Mouse (Mus musculus) CH12.LX (cell line): ENCODE measurements around the gene Srcin1. TPM values are rescaled to one million over a fixed set of nuclear protein-coding genes. Genes with fewer than 3 reads are reported as not detected.

Experiments
- DNase-seq: peaks from one replicate; pipeline ENCODE4 v3.0.0-alpha.2; 2013; ENCODE audit errors: extremely low read depth
- H3K27ac ChIP-seq: 2 replicates; pipeline ENCODE4 v1.5.1; 2012; ENCODE audit warnings: low read depth, mild to moderate bottlenecking, control low read depth, moderate library complexity; ENCODE audit not compliant: insufficient read depth
- H3K27me3 ChIP-seq: replicated peaks from 2 replicates; pipeline ENCODE3; 2012; ENCODE audit warnings: inconsistent platforms
- H3K36me3 ChIP-seq, 2 experiments: replicated peaks in 1 of 2; 2 replicates each; pipeline versions ENCODE3 to v1.6.1; 2012; ENCODE audit warnings: inconsistent platforms in 1 of 2, low read length in 1 of 2, mild to moderate bottlenecking in 1 of 2, mixed read lengths in 1 of 2, moderate library complexity in 1 of 2; ENCODE audit not compliant: control insufficient read depth in 1 of 2, insufficient read depth in 1 of 2
- H3K4me1 ChIP-seq, 2 experiments: 2 replicates each; pipeline ENCODE4 v1.6.1; 2012; ENCODE audit warnings: inconsistent platforms in 1 of 2, moderate library complexity in 1 of 2; ENCODE audit not compliant: insufficient read depth in 2 of 2, control insufficient read depth in 1 of 2
- H3K4me2 ChIP-seq: 2 replicates; pipeline ENCODE4 v1.6.1; 2012; ENCODE audit warnings: low read depth, mild to moderate bottlenecking, control low read depth; ENCODE audit not compliant: poor library complexity, insufficient read depth, severe bottlenecking
- H3K4me3 ChIP-seq, 3 experiments: fragments of 150-350 bp in 1 of 3; sonication (generic) in 1 of 3; replicated peaks in 1 of 3; 2 replicates each; pipeline versions ENCODE3 to v1.5.1; 2011 to 2012; ENCODE audit warnings: low read depth in 2 of 3, low read length in 2 of 3, mild to moderate bottlenecking in 2 of 3, moderate library complexity in 2 of 3, control low read depth in 1 of 3, improper control_type of control experiment in 1 of 3, inconsistent platforms in 1 of 3, mixed read lengths in 1 of 3; ENCODE audit not compliant: poor library complexity in 1 of 3
- H3K79me2 ChIP-seq: replicated peaks from 2 replicates; pipeline ENCODE4 v1.6.1; 2012; ENCODE audit warnings: mild to moderate bottlenecking, moderate library complexity; ENCODE audit not compliant: control insufficient read depth, poor library complexity, insufficient read depth, severe bottlenecking; ENCODE audit errors: extremely low read depth
- H3K9ac ChIP-seq: 2 replicates; pipeline ENCODE4 v1.6.1; 2012; ENCODE audit warnings: low read depth, mild to moderate bottlenecking, control low read depth, moderate library complexity; ENCODE audit not compliant: insufficient read depth
- H3K9me3 ChIP-seq: replicated peaks from 2 replicates; pipeline ENCODE3; 2012; ENCODE audit warnings: low read length, inconsistent platforms, mixed read lengths
- BHLHE40 ChIP-seq: IDR thresholded peaks from 2 replicates; pipeline ENCODE4 v1.6.1; 2011; ENCODE audit warnings: mild to moderate bottlenecking, low read depth, low read length, improper control_type of control experiment
- CTCF ChIP-seq, 2 experiments: IDR thresholded peaks in 1 of 2; conservative IDR thresholded peaks in 1 of 2; 2 replicates each; pipeline ENCODE4 v1.5.1; 2011 to 2012; ENCODE audit warnings: low read depth in 2 of 2, low read length in 2 of 2, improper control_type of control experiment in 1 of 2, inconsistent platforms in 1 of 2, mild to moderate bottlenecking in 1 of 2, moderate library complexity in 1 of 2
- ELF1 ChIP-seq: IDR thresholded peaks from 2 replicates; pipeline ENCODE4 v1.6.1; 2014; ENCODE audit warnings: low read depth, mild to moderate bottlenecking, inconsistent platforms, low read length, improper control_type of control experiment
- EP300 ChIP-seq: IDR thresholded peaks from 2 replicates; pipeline ENCODE4 v1.6.1; 2011; ENCODE audit warnings: low read length, improper control_type of control experiment
- ETS1 ChIP-seq: conservative IDR thresholded peaks from 2 replicates; pipeline ENCODE4 v1.6.1; 2012; ENCODE audit warnings: low read depth, mild to moderate bottlenecking, inconsistent platforms, low read length, improper control_type of control experiment, moderate library complexity
- HCFC1 ChIP-seq: IDR thresholded peaks from 2 replicates; pipeline ENCODE4 v1.6.1; 2012; ENCODE audit warnings: low read depth, mild to moderate bottlenecking, inconsistent platforms, low read length, improper control_type of control experiment
- IRF4 ChIP-seq: IDR thresholded peaks from 2 replicates; pipeline ENCODE4 v1.6.1; 2014; ENCODE audit warnings: low read depth, mild to moderate bottlenecking, inconsistent platforms, low read length, improper control_type of control experiment
- KAT2A ChIP-seq: IDR thresholded peaks from 2 replicates; pipeline ENCODE4 v1.6.1; 2012; ENCODE audit warnings: low read length, improper control_type of control experiment, inconsistent platforms; ENCODE audit not compliant: insufficient replicate concordance
- MAFK ChIP-seq: IDR thresholded peaks from 2 replicates; pipeline ENCODE4 v1.6.1; 2011; ENCODE audit warnings: low read length, improper control_type of control experiment; ENCODE audit not compliant: insufficient replicate concordance
- MAZ ChIP-seq: IDR thresholded peaks from 2 replicates; pipeline ENCODE4 v1.6.1; 2012; ENCODE audit warnings: low read depth, mild to moderate bottlenecking, inconsistent platforms, low read length, improper control_type of control experiment, moderate library complexity
- MYC ChIP-seq: IDR thresholded peaks from 2 replicates; pipeline ENCODE4 v1.6.1; 2011; ENCODE audit warnings: low read depth, mild to moderate bottlenecking, improper control_type of control experiment, low read length
- PAX5 ChIP-seq: IDR thresholded peaks from 2 replicates; pipeline ENCODE4 v1.6.1; 2012; ENCODE audit warnings: low read length, inconsistent platforms, mixed read lengths
- POLR2A ChIP-seq: IDR thresholded peaks from 2 replicates; pipeline ENCODE4 v1.6.1; 2011; ENCODE audit warnings: low read depth, mild to moderate bottlenecking, improper control_type of control experiment, low read length
- RAD21 ChIP-seq: IDR thresholded peaks from 2 replicates; pipeline ENCODE4 v1.6.1; 2011; ENCODE audit warnings: low read depth, mild to moderate bottlenecking, low read length, improper control_type of control experiment, moderate library complexity
- TBP ChIP-seq: conservative IDR thresholded peaks from 2 replicates; pipeline ENCODE4 v1.6.1; 2011; ENCODE audit warnings: low read depth, low read length, improper control_type of control experiment
- TCF12 ChIP-seq: IDR thresholded peaks from 2 replicates; pipeline ENCODE4 v1.6.1; 2014; ENCODE audit warnings: low read depth, mild to moderate bottlenecking, inconsistent platforms, low read length, improper control_type of control experiment
- UBTF ChIP-seq: IDR thresholded peaks from 2 replicates; pipeline ENCODE4 v1.6.1; 2012; ENCODE audit warnings: low read depth, mild to moderate bottlenecking, inconsistent platforms, low read length, improper control_type of control experiment, moderate library complexity
- ZNF384 ChIP-seq: IDR thresholded peaks from 2 replicates; pipeline ENCODE4 v1.6.1; 2012; ENCODE audit warnings: low read depth, low read length, improper control_type of control experiment, inconsistent platforms
- dilution Hi-C: fragments of 300-500 bp; cut with MboI; formaldehyde crosslinking; loops from 2 replicates; pipeline ENCODE4 v1.14.3; 2020; ENCODE audit warnings: low sequenced_read_pairs; ENCODE audit not compliant: extremely low pct_unique_long_range_greater_than_20kb, extremely low pct_ligation_motif_present
- in situ Hi-C: fragments of 300-500 bp; cut with MboI; formaldehyde crosslinking; loops from 3 replicates; pipeline ENCODE4 v1.14.3; 2019; ENCODE audit warnings: low sequenced_read_pairs, low pct_ligation_motif_present, low pct_unique_long_range_greater_than_20kb, mixed read lengths
- polyA plus RNA-seq: library from polyadenylated mRNA; unstranded; fragments of >175 nt; gene quantifications from 2 replicates; pipeline ENCODE4 v1.2.1, GENCODE M21; 2012; ENCODE audit warnings: low read depth; ENCODE audit not compliant: insufficient read length
- total RNA-seq, 2 experiments: library from RNA; depleted of rRNA; stranded (reverse); fragments of 300-350 nt in 1 of 2; fragments of >200 nt in 1 of 2; gene quantifications; 2 replicates each; pipeline ENCODE4 v1.2.3; 2012 to 2014

Srcin1 gene
- total and polyA plus RNA-seq, 3 experiments, result 0.08 to 0.09 TPM; not detected in 1

DNA sequence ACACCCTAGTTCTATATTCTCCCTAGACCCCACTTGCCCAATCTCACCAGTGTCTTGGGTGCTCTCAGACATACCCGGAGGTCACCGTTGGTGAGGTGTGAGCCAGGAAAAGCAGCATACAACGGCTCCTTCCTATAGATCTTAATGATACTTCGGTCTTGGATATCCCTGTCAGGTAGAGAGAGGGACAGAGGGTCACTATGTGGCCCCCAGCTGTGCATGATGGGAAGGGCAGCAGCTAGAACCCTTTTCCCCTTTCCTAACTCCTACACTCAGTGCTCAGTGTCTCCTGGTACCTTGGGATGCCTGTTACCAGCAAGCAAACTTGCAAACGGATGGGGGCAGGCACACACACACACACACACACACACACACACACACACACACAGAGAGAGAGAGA is 40.3 kb downstream of the Srcin1 start:
- dilution Hi-C loops, result no loop called here
- H3K27ac ChIP-seq, result no peak overlapping the region
- H3K27me3 ChIP-seq, result peaks cover 79% of the 10 kb centered on the region
- H3K4me3 ChIP-seq, result no peak overlapping the region
- no peak overlapping the region for H3K9ac ChIP-seq
- no peaks in the 10 kb centered on the region for H3K79me2 ChIP-seq
- peaks cover 18% of the 10 kb centered on the region for H3K9me3 ChIP-seq
- TF ChIP-seq HCFC1 (no peak), POLR2A (no peak), BHLHE40 (no peak), MAFK (no peak), EP300 (no peak), IRF4 (no peak), MAZ (no peak), MYC (no peak), KAT2A (no peak), ETS1 (no peak), PAX5 (no peak), ELF1 (no peak)
- peaks cover 15 to 34% of the 10 kb centered on the region in 2 experiments for H3K4me1 ChIP-seq
- no peak for DNase-seq
- in situ Hi-C loops, result no loop called here
- no peaks in the 10 kb centered on the region for H3K36me3 ChIP-seq
- no peak overlapping the region for H3K4me2 ChIP-seq

GRCm38 (mm10) chr11:97535308-97535630 is 40.7 kb downstream of the Srcin1 start:
- Histone ChIP-seq H3K4me2 (no peak overlapping the region), H3K27me3 (peaks cover 79% of the 10 kb centered on the region), H3K4me3 (no peak overlapping the region), H3K4me1 (peaks cover 15 to 30% of the 10 kb centered on the region in 2 experiments), H3K9ac (no peak overlapping the region), H3K9me3 (peaks cover 18% of the 10 kb centered on the region), H3K79me2 (no peaks in the 10 kb centered on the region), H3K27ac (no peak overlapping the region), H3K36me3 (no peaks in the 10 kb centered on the region)
- in situ Hi-C loops, result no loop called here
- no peak for DNase-seq
- no peak for TF ChIP-seq BHLHE40
- TF ChIP-seq IRF4, result no peak
- TF ChIP-seq CTCF (conservative IDR thresholded peaks at IDR 0.05 in 1 of 2, IDR thresholded peaks at IDR 0.05 in 1 of 2; ENCODE audit: low read depth in 2 of 2, low read length in 2 of 2), result no peak
- TF ChIP-seq TBP, result no peak
- no peak for TF ChIP-seq EP300
- no peak for TF ChIP-seq RAD21
- TF ChIP-seq MAZ, result no peak
- no peak for TF ChIP-seq ZNF384
- no peak for TF ChIP-seq PAX5
- TF ChIP-seq TCF12, result no peak
- no peak for TF ChIP-seq UBTF
- dilution Hi-C loops, result no loop called here
